Mouse (Mus musculus): ENCODE data around the gene Fosl1.

Fosl1 gene

GRCm38 (mm10) chr19:5457746-5458442 is 10.5 kb downstream of the Fosl1 start, which contains the start of gene Ccdc85b:
Gene Ccdc85b, minus strand, starts transcription at chr19:5457894.
- DNase-seq, result no peak

DNA sequence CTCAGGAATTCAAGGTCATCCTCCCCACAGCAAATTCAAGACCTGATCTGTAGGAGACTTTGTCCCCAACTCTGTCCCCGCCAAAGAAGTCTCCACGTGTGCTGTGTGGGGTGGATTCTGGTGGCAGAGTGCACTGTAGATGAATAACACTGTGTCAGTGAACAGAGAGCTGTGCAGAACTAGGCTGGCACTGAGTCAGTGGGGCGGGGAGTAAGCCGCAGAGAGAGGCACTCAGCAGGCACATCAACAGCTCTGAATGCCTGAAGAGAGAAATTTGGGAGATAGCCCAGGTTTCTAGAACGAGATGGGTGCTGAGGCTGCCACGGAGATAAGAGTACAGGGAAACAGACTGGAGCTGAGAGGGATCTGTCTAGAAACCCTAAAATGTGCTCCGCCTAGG is 11.7 kb downstream of the Fosl1 start:
- DNase-seq, result no peak

GRCm38 (mm10) chr19:5459896-5460295 is 12.5 kb downstream of the Fosl1 start:
- no peak for DNase-seq

- peak; percentile 91 for DNase-seq
Measured at GRCm38 (mm10) chr19:5460465-5460911, 13.1 kb downstream of the Fosl1 start, which contains the start of gene Fibp. Gene Fibp, plus strand, starts transcription at chr19:5460615.

- DNase-seq, result no peak
Measured at GRCm38 (mm10) chr19:5461411-5461810, 14.1 kb downstream of the Fosl1 start.

DNA sequence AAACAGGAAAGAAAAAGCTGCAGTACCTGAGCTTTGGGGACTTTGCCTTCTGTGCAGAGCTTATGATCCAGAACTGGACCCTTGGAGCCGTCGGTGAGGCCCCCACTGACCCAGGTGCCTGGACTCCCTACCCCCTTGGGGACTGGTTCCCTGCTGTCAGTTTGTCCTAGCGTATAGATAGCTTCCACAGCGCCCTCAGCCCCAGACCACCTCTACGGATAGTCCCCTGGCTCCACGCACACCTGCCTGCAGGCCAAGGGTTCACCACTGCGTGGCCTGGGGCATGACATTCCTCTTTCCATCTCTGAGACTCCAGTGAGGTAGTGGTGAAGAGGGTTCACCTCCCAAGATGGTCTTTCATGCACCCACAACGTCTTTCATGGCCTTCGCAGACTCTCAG is 15.9 kb downstream of the Fosl1 start:
- no peak for DNase-seq

GRCm38 (mm10) chr19:5463791-5464562 is 16.6 kb downstream of the Fosl1 start:
- DNase-seq, result peak; percentile 57

- no peak for DNase-seq
Measured at GRCm38 (mm10) chr19:5465037-5465436, 17.7 kb downstream of the Fosl1 start.

DNA sequence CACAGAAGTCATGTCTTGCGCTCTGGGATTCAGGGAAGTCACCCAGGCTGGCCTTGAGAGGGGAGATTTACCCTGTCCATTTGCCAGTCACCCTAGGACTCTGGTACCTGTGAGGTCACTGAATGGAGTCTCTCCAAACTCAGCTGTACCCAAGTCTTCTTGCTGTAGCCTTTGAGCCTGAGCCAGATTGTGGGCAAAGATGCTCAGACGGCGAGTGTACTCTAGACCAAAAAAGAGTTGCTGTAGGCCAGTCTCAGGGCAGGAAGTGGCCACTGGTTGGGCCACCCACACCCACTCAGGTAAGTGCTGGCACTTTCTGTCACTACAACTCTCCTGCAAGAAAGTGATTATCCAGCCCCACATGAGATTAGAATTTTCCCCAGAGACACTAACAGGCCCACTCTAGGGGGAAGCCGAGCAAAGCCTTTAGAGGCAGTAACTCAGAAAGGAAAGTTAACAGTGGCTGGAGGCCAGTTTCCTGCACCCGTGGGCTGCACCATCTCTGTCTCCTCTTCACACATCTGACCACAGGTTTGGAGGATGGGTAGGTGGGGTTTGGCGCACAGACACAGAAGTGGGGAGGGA is 19.7 kb downstream of the Fosl1 start:
- DNase-seq, result no peak

- no peak for DNase-seq
Measured at GRCm38 (mm10) chr19:5468374-5468773, 21.0 kb downstream of the Fosl1 start, which contains the start of gene Ctsw. Gene Ctsw, minus strand, starts transcription at chr19:5468507.

- no peak for DNase-seq
Measured at GRCm38 (mm10) chr19:5471846-5472245, 24.5 kb downstream of the Fosl1 start.

DNA sequence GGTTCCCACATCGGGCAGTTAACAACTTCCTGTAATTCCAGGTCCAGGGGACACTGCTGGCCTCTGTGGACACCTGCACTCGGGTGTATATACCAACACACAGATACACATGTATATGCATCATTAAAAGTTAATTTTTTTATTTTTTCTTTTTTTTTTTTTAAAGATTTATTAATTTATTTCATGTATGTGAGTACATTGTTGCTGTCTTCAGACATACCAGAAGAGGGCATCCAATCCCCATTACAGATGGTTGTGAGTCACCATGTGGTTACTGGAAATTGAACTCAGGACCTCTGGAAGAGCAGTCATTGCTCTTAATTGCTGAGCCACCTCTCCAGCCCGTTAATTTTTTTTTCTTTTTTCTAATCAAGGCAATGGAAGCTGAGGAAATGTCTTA is 25.5 kb downstream of the Fosl1 start:
- DNase-seq, result no peak

DNA sequence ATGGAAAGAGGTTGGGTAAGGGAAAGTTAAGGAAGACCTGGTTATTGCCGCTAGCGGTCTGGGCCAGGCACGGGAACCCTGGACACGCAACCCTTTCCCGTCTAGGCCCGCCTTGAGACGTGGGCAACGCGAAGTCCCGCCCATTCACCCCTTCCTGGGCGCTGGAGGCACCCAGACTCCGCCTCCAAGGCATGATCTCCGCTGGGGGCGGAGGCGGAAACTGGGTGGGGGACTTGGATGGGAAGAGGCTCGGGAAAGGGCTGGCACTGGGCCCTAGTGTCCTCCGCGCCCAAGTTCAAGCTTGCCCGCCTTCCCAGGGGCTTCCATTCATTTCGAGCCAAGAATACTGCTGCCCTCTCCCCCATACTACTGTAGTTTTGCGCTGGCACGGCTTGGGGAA is 26.4 kb downstream of the Fosl1 start, which contains the start of gene Efemp2:
Gene Efemp2 (plus strand): TSS at position 235 of the 400 bp plus-strand sequence.
- DNase-seq, result peak; percentile 75

DNA sequence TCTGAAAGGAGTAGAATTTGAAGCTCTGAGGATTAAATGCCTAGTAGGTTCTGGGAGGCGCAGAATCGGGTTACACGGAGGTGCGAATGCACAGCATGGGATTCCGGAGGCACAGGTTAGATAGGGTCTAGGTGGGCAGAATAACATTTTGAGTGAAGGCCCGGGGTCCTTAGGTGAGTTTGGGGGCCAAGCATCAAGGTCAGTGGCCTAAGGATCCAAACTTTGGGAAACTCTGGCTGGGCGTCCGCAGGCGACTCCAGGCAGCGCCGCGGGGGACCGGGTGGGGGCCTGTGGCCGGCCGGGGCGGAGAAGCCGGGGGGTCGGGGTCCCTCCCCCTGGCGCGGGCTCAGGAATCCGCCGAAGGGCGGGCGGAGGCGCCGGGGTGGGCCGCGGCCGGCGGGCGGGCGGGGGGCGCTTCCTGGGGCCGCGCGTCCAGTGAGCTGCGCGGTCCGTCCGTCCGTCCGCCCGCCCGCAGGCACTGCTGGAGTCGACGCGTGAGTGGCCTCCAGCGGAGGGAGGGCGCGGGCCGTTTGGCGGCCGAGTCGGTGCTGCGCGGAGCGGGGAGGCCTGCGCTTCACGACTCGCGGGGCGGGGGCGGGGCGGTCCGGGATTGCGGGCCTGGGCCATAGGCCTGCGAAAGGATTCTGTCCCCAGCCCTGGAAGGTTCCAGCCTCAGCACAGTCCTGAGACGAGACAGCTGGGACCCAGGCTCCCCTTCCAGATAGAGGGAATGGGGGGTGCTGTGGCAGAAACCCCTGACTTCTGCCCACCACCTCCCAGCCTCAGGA is 27.1 kb downstream of the Fosl1 start:
- no peak for DNase-seq

GRCm38 (mm10) chr19:5475069-5475714 is 27.8 kb downstream of the Fosl1 start:
- DNase-seq, result no peak

- no peak for DNase-seq
Measured at GRCm38 (mm10) chr19:5477004-5477667, 29.8 kb downstream of the Fosl1 start.

GRCm38 (mm10) chr19:5477668-5478300 is 30.4 kb downstream of the Fosl1 start:
- DNase-seq, result no peak

DNA sequence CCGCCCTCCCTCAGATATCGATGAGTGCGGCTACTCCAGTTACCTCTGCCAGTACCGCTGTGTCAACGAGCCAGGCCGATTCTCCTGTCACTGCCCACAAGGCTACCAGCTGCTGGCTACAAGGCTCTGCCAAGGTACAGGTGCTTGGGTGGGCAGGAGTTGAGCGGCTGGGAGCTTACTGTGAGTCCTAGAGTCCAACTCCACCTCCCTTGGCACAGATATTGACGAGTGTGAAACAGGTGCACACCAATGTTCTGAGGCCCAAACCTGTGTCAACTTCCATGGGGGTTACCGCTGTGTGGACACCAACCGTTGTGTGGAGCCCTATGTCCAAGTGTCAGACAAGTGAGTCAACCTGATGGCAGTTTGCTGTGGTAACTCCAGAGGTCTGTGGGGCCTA is 32.7 kb downstream of the Fosl1 start:
- DNase-seq, result no peak

DNA sequence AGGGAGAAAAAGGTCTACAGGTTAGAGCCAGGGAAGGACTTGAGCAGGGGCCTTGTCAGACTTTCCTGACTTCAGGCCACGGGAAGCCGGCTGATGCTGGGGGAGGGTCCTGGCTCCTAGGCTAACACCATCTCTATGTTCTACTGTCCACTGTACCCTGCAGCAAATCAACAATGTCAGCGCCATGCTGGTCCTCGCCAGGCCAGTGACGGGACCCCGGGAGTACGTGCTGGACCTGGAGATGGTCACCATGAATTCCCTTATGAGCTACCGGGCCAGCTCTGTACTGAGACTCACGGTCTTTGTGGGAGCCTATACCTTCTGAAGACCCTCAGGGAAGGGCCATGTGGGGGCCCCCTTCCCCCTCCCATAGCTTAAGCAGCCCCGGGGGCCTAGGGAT is 34.1 kb downstream of the Fosl1 start:
- no peak for DNase-seq

- no peak for DNase-seq
Measured at GRCm38 (mm10) chr19:5483386-5484359, 36.3 kb downstream of the Fosl1 start.
